In genomic region chr3:152813905-152814304, GRCm38 (mm10) we compare ENCODE assay signal across 19 mouse cellular contexts.
DNase-seq lines count a peak whose midpoint lies in the region; ATAC-seq and TF ChIP-seq lines count a peak whose summit lies in the region.
"Had no signal": no experiment of that assay in that cellular context is flagged by ENCODE, and none has a peak within 500 bp of the region (broad histone marks: within the 10 kb centered on the region; RNA-seq: fewer than 3 reads in every experiment).

No protein-coding gene starts in this region.

- no peak for TF ChIP-seq POLR2A in MEL (IDR thresholded peaks at IDR 0.05; ENCODE audit: control insufficient read depth in 1 of 2, insufficient read depth in 1 of 2, low read depth in 1 of 2, low read length in 2 of 2, poor library complexity in 1 of 2)

- H3K27ac ChIP-seq in layer of hippocampus, adult 2 months = peak overlapping the region; percentile 16; the same call in 1 of the 2 replicates
- H3K27ac ChIP-seq in MEL (ENCODE audit: control insufficient read depth, low read depth, low read length) = no peak overlapping the region
- no peak overlapping the region for H3K27ac ChIP-seq in forebrain, embryonic 14.5 days (ENCODE audit: low read depth, low read length)
- H3K27ac ChIP-seq: embryonic facial prominence, embryonic 12.5 days; hindbrain, embryonic 10.5 days; macrophage; midbrain, embryonic 13.5 days had no signal

- no peaks in the 10 kb centered on the region for H3K79me2 ChIP-seq in MEL (ENCODE audit: control insufficient read depth, insufficient read depth, low read length, poor library complexity)

- ATAC-seq in megakaryocyte progenitor cell, adult 5-6 weeks (replicated peaks; ENCODE audit: poor library complexity) = peak; percentile 44; the same call in 1 of the 2 replicates
- no peak for ATAC-seq in forebrain, embryonic 14.5 days
- ATAC-seq: midbrain, embryonic 13.5 days had no signal

- no peak overlapping the region for H3K9ac ChIP-seq in MEL (ENCODE audit: control insufficient read depth, low read depth, low read length, poor library complexity, severe bottlenecking)
- H3K9ac ChIP-seq in forebrain, embryonic 14.5 days (ENCODE audit: low read length) = no peak overlapping the region
- H3K9ac ChIP-seq: embryonic facial prominence, embryonic 12.5 days; midbrain, embryonic 13.5 days had no signal

- no peak for TF ChIP-seq RAD21 in MEL (IDR thresholded peaks at IDR 0.05; ENCODE audit: low read depth, low read length)

- no peak overlapping the region for H3K4me2 ChIP-seq in forebrain, embryonic 14.5 days (ENCODE audit: low read length)
- H3K4me2 ChIP-seq: embryonic facial prominence, embryonic 12.5 days; liver, embryonic 11.5 days; midbrain, embryonic 13.5 days had no signal

- H3K9me3 ChIP-seq in MEL (replicated peaks; ENCODE audit: insufficient read depth, low read length) = no peaks in the 10 kb centered on the region
- H3K9me3 ChIP-seq in forebrain, embryonic 14.5 days (replicated peaks; ENCODE audit: control insufficient read depth, low read length) = no peaks in the 10 kb centered on the region
- H3K9me3 ChIP-seq: embryonic facial prominence, embryonic 12.5 days; hindbrain, embryonic 10.5 days; midbrain, embryonic 13.5 days had no signal

- no peak for TF ChIP-seq CTCF in layer of hippocampus, adult 2 months (conservative IDR thresholded peaks at IDR 0.05)
- TF ChIP-seq CTCF in MEL (IDR thresholded peaks at IDR 0.05 in 2 of 3, conservative IDR thresholded peaks at IDR 0.05 in 1 of 3; ENCODE audit: control insufficient read depth in 1 of 3, insufficient read depth in 1 of 3, low read depth in 2 of 3, low read length in 3 of 3, poor library complexity in 1 of 3, severe bottlenecking in 1 of 3) = no peak

- peak in 1 of 2 experiments; percentile 27 for DNase-seq in layer of hippocampus, adult 2 months (ENCODE audit: low spot score in 2 of 2)
- no peak for DNase-seq in layer of hippocampus, adult 9-11 months
- DNase-seq in MEL (ENCODE audit: low read depth, low spot score) = peak; percentile 59
- DNase-seq in adrenal gland, postnatal 14 days = peak; percentile 56
- DNase-seq in right cerebral cortex, postnatal 10 days (ENCODE audit: low spot score in 2 of 2) = no peak
- DNase-seq in forebrain, embryonic 14.5 days (ENCODE audit: low spot score) = no peak
- no peak for DNase-seq in layer of hippocampus, postnatal 10 days (ENCODE audit: low spot score in 2 of 2)
- DNase-seq: cerebellum, postnatal 36 days; kidney, adult 8-10 months; kidney, postnatal 4 days; lung, adult 2 months; right cerebral cortex, adult 18-20 months; thymus, adult 18-20 months had no signal

- H3K4me3 ChIP-seq in layer of hippocampus, adult 2 months = no peak overlapping the region
- H3K4me3 ChIP-seq in MEL (ENCODE audit: control insufficient read depth in 1 of 2, insufficient read depth in 1 of 2, low read depth in 2 of 2, low read length in 2 of 2) = no peak overlapping the region
- no peak overlapping the region for H3K4me3 ChIP-seq in forebrain, embryonic 14.5 days (ENCODE audit: low read depth, low read length)
- H3K4me3 ChIP-seq: embryonic facial prominence, embryonic 12.5 days; hindbrain, embryonic 10.5 days; midbrain, embryonic 13.5 days had no signal

- H3K36me3 ChIP-seq in MEL (ENCODE audit: control insufficient read depth in 1 of 2, insufficient read depth in 2 of 2, low read length in 2 of 2) = peaks cover 0 to 5% of the 10 kb centered on the region in 2 experiments; a peak in 2 of 4 replicates
- H3K36me3 ChIP-seq in forebrain, embryonic 14.5 days (ENCODE audit: control insufficient read depth, insufficient read depth, low read length) = no peaks in the 10 kb centered on the region
- H3K36me3 ChIP-seq: embryonic facial prominence, embryonic 12.5 days; hindbrain, embryonic 10.5 days had no signal

- no peak for TF ChIP-seq EP300 in MEL (IDR thresholded peaks at IDR 0.05; ENCODE audit: low read depth in 1 of 2, low read length in 2 of 2)

- H3K4me1 ChIP-seq in MEL (ENCODE audit: control insufficient read depth in 1 of 2, insufficient read depth in 2 of 2, low read length in 2 of 2) = peaks cover 0 to 6% of the 10 kb centered on the region in 2 experiments; a peak in 2 of 4 replicates
- no peaks in the 10 kb centered on the region for H3K4me1 ChIP-seq in forebrain, embryonic 14.5 days (ENCODE audit: control insufficient read depth, insufficient read depth, low read length)
- H3K4me1 ChIP-seq: embryonic facial prominence, embryonic 12.5 days; hindbrain, embryonic 10.5 days; midbrain, embryonic 13.5 days had no signal

- 82% methylated on average over 4 of the region's 4 CpGs for WGBS in forebrain, embryonic 14.5 days

- no peaks in the 10 kb centered on the region; a peak in 1 of 4 replicates for H3K27me3 ChIP-seq in MEL (ENCODE audit: control insufficient read depth in 1 of 2, insufficient read depth in 2 of 2, low read length in 2 of 2)
- no peaks in the 10 kb centered on the region for H3K27me3 ChIP-seq in forebrain, embryonic 14.5 days (replicated peaks; ENCODE audit: control insufficient read depth, insufficient read depth, low read length)
- H3K27me3 ChIP-seq: embryonic facial prominence, embryonic 12.5 days; midbrain, embryonic 13.5 days had no signal

TF ChIP-seq in MEL, 35 proteins besides CTCF, POLR2A, EP300 and RAD21:
- TF ChIP-seq ZKSCAN1 (IDR thresholded peaks at IDR 0.05; ENCODE audit: low read depth, low read length) (no peak), RCOR1 (IDR thresholded peaks at IDR 0.05; ENCODE audit: low read depth, low read length) (no peak), CHD1 (IDR thresholded peaks at IDR 0.05; ENCODE audit: low read depth, low read length) (no peak), MAFK (IDR thresholded peaks at IDR 0.05; ENCODE audit: borderline replicate concordance, low read depth, low read length) (no peak), TCF12 (IDR thresholded peaks at IDR 0.05; ENCODE audit: low read depth, low read length) (no peak), MAX (IDR thresholded peaks at IDR 0.05; ENCODE audit: low read length) (no peak), ZNF384 (IDR thresholded peaks at IDR 0.05; ENCODE audit: low read depth, low read length) (no peak), ETS1 (IDR thresholded peaks at IDR 0.05; ENCODE audit: low read depth, low read length) (no peak), BHLHE40 (IDR thresholded peaks at IDR 0.05; ENCODE audit: borderline replicate concordance, low read depth, low read length) (no peak), NRF1 (IDR thresholded peaks at IDR 0.05; ENCODE audit: insufficient read depth, low read depth, low read length, poor library complexity, severe bottlenecking) (no peak), CHD2 (IDR thresholded peaks at IDR 0.05; ENCODE audit: low read length) (no peak), TAL1 (IDR thresholded peaks at IDR 0.05; ENCODE audit: low read length) (no peak), NELFE (IDR thresholded peaks at IDR 0.05; ENCODE audit: low read depth, low read length) (no peak), GATA1 (IDR thresholded peaks at IDR 0.05; ENCODE audit: low read depth, low read length) (no peak), UBTF (IDR thresholded peaks at IDR 0.05; ENCODE audit: borderline replicate concordance, insufficient read depth, low read depth, low read length) (no peak), MAZ (IDR thresholded peaks at IDR 0.05; ENCODE audit: low read depth, low read length) (no peak), TBP (IDR thresholded peaks at IDR 0.05; ENCODE audit: low read depth, low read length) (no peak), SIN3A (IDR thresholded peaks at IDR 0.05; ENCODE audit: low read length) (no peak), USF1 (IDR thresholded peaks at IDR 0.05; ENCODE audit: low read depth, low read length) (no peak), MXI1 (IDR thresholded peaks at IDR 0.05; ENCODE audit: low read depth, low read length) (no peak)
TF ChIP-seq in MEL: peak in this region for 0.

Comparison
In these comparisons a context has a peak if more than half of its experiments do, and no peak if none do; other contexts are left out.
1. DNase-seq: peak in MEL (single experiment) and adrenal gland, postnatal 14 days (single experiment); none in layer of hippocampus, adult 9-11 months (single experiment), right cerebral cortex, postnatal 10 days (0 of 2), forebrain, embryonic 14.5 days (single experiment) and layer of hippocampus, postnatal 10 days (0 of 2).